Mouse (Mus musculus) liver, postnatal 0 days (tissue): Measurements from ENCODE around the gene Ramac.

Experiments used
- CTCF ChIP-seq: sonication (generic); IDR thresholded peaks from 2 replicates; pipeline ENCODE4 v1.5.1; 2016; ENCODE audit warnings: antibody characterized with exemption, low read depth
- EP300 ChIP-seq: IDR thresholded peaks from 2 replicates; pipeline ENCODE4 v1.6.1; 2016; ENCODE audit warnings: antibody characterized with exemption, low read depth, mild to moderate bottlenecking

DNA sequence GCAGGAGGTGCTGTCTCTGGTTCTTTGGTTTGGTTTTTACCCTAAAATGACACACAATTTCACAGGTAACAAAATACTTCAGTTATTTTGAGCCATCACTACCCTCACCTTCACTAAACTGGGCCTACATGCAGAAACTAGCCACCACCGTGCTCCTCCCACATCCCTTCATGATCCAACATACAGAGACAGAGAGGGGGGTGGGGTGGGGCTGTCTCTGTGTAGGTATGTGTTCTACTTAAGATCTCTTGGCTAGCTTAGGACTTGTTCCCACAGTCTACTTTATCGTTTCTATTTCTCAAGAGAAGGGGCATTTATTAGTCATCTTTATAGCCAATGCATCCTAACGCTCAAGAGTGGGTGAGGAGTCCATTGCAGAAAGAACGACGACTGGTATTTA lies 25.8 kb downstream of the Ramac start:
- TF ChIP-seq CTCF (no peak), EP300 (no peak)
